8 mouse cellular contexts compared by ENCODE assay signal in genomic region chr11:4946947-4947812, GRCm38 (mm10). TPM values are rescaled to one million over a fixed set of nuclear protein-coding genes. Genes with fewer than 3 reads are reported as not detected.
DNase-seq lines count a peak whose midpoint lies in the region; ATAC-seq and TF ChIP-seq lines count a peak whose summit lies in the region.

No protein-coding gene starts in this region.

- H3K4me3 ChIP-seq in embryonic facial prominence, embryonic 11.5 days (ENCODE audit: low read depth, low read length) = peak overlapping the region; percentile 45
- peak overlapping the region; percentile 7 to 44; a peak in 3 of 4 replicates for H3K4me3 ChIP-seq in liver, embryonic 14.5 days (ENCODE audit: insufficient read depth in 1 of 2, low read depth in 2 of 2, low read length in 2 of 2)
- peak overlapping the region; percentile 50 for H3K4me3 ChIP-seq in neural tube, embryonic 11.5 days (ENCODE audit: low read depth, low read length)

- peak; percentile 82 for ATAC-seq in embryonic facial prominence, embryonic 11.5 days (replicated peaks; ENCODE audit: insufficient number of reproducible peaks, low FRiP score, low TSS enrichment, low read depth)
- peak; percentile 51; the same call in 1 of the 2 replicates for ATAC-seq in liver, embryonic 14.5 days (ENCODE audit: insufficient read depth)
- ATAC-seq in neural tube, embryonic 11.5 days (ENCODE audit: insufficient read depth, low FRiP score, low TSS enrichment) = peak; percentile 74

- under 1% methylated on average over 118 of the region's 120 CpGs for WGBS in embryonic facial prominence, embryonic 11.5 days
- under 1% methylated on average over 120 of the region's 120 CpGs for WGBS in large intestine, adult 2 months
- under 1% methylated on average over 117 of the region's 120 CpGs for WGBS in liver, embryonic 14.5 days (ENCODE audit: insufficient replicate concordance)
- under 1% methylated on average over 116 of the region's 120 CpGs for WGBS in neural tube, embryonic 11.5 days

- H3K9ac ChIP-seq in embryonic facial prominence, embryonic 11.5 days (replicated peaks; ENCODE audit: low read length) = peak overlapping the region; percentile 28
- no peak overlapping the region for H3K9ac ChIP-seq in liver, embryonic 14.5 days (replicated peaks)
- peak overlapping the region; percentile 49 for H3K9ac ChIP-seq in neural tube, embryonic 11.5 days (ENCODE audit: low read length)

- H3K36me3 ChIP-seq in embryonic facial prominence, embryonic 11.5 days (replicated peaks; ENCODE audit: control insufficient read depth, insufficient read depth, low read depth, low read length) = no peaks in the 10 kb centered on the region
- no peaks in the 10 kb centered on the region for H3K36me3 ChIP-seq in liver, embryonic 14.5 days (replicated peaks; ENCODE audit: control insufficient read depth, insufficient read depth, low read depth)
- no peaks in the 10 kb centered on the region for H3K36me3 ChIP-seq in neural tube, embryonic 11.5 days (ENCODE audit: control insufficient read depth, insufficient read depth, low read length)

- peaks cover 7% of the 10 kb centered on the region; the same call in 1 of the 2 replicates for H3K4me1 ChIP-seq in embryonic facial prominence, embryonic 11.5 days (ENCODE audit: control insufficient read depth, insufficient read depth, low read length)
- no peaks in the 10 kb centered on the region for H3K4me1 ChIP-seq in liver, embryonic 14.5 days (replicated peaks; ENCODE audit: control insufficient read depth in 2 of 2, insufficient read depth in 2 of 2, low read length in 1 of 2)
- peaks cover 12% of the 10 kb centered on the region for H3K4me1 ChIP-seq in neural tube, embryonic 11.5 days (ENCODE audit: control insufficient read depth, insufficient read depth, low read length)

- TF ChIP-seq EP300 in liver, embryonic 14.5 days (IDR thresholded peaks at IDR 0.05; ENCODE audit: low read depth) = no peak

- peaks cover 56% of the 10 kb centered on the region for H3K27me3 ChIP-seq in embryonic facial prominence, embryonic 11.5 days (ENCODE audit: control insufficient read depth, insufficient read depth, low read length)
- H3K27me3 ChIP-seq in liver, embryonic 14.5 days (ENCODE audit: control insufficient read depth, insufficient read depth, low read length) = peaks cover 61% of the 10 kb centered on the region
- peaks cover 65% of the 10 kb centered on the region for H3K27me3 ChIP-seq in neural tube, embryonic 11.5 days (ENCODE audit: control insufficient read depth, insufficient read depth, low read length)

- H3K27ac ChIP-seq in embryonic facial prominence, embryonic 11.5 days (replicated peaks; ENCODE audit: low read depth, low read length) = no peak overlapping the region
- no peak overlapping the region for H3K27ac ChIP-seq in liver, embryonic 14.5 days
- peak overlapping the region; percentile 53; the same call in 1 of the 2 replicates for H3K27ac ChIP-seq in neural tube, embryonic 11.5 days (ENCODE audit: low read depth, low read length)

- DNase-seq in ovary, adult 18-20 months (ENCODE audit: low spot score) = peak; percentile 15
- no peak for DNase-seq in ovary, postnatal 10 days (ENCODE audit: low spot score)
- peak; percentile 63 for DNase-seq in embryonic facial prominence, embryonic 11.5 days (ENCODE audit: low spot score)
- peak; percentile 36 for DNase-seq in heart, postnatal 10 days
- peak; percentile 11 for DNase-seq in large intestine, adult 2 months (ENCODE audit: low read depth, low spot score)
- no peak for DNase-seq in liver, embryonic 14.5 days (ENCODE audit: low read depth in 3 of 3, low spot score in 3 of 3)
- peak; percentile 78 for DNase-seq in neural tube, embryonic 11.5 days (ENCODE audit: low spot score)
- peak; percentile 90 for DNase-seq in telencephalon, adult 2 months (ENCODE audit: low read depth, low spot score)

- intact Hi-C loops in heart, postnatal 10 days (cut with DNase I) = loop anchor here (2.0 kb wide), 1 partner anchor 28 kb away; no protein-coding TSS in a partner anchor

- 0 out of 2 replicates have a peak, but pooled peaks have one; percentile 29 for TF ChIP-seq CTCF in liver, embryonic 14.5 days (IDR thresholded peaks at IDR 0.05; ENCODE audit: low read depth)

- H3K9me3 ChIP-seq in embryonic facial prominence, embryonic 11.5 days (replicated peaks; ENCODE audit: control insufficient read depth, low read length) = no peaks in the 10 kb centered on the region
- H3K9me3 ChIP-seq in liver, embryonic 14.5 days (ENCODE audit: control insufficient read depth, low read length) = no peaks in the 10 kb centered on the region
- no peaks in the 10 kb centered on the region for H3K9me3 ChIP-seq in neural tube, embryonic 11.5 days (ENCODE audit: control insufficient read depth, low read length)

- H3K4me2 ChIP-seq in embryonic facial prominence, embryonic 11.5 days (ENCODE audit: low read depth, low read length) = peak overlapping the region; percentile 87
- peak overlapping the region; percentile 57 for H3K4me2 ChIP-seq in liver, embryonic 14.5 days (ENCODE audit: low read depth)
- peak overlapping the region; percentile 79 for H3K4me2 ChIP-seq in neural tube, embryonic 11.5 days (ENCODE audit: low read depth)

RNA-seq across cellular contexts. Expression of gene Nefh, which starts 0.7 kb away (rescaled TPM):
- 0.42 and 0.53 TPM in 2 replicates for polyA plus RNA-seq in embryonic facial prominence, embryonic 11.5 days (2014; fragmentation: Nextera tagmentation; extraction: Ambion mirVana)
- total RNA-seq in heart, postnatal 10 days (2021) = under 1 TPM in 1 of 2 experiments, not detected in 1; 0.07 TPM
- polyA plus RNA-seq in large intestine, adult 2 months (2012; rRNA removed) = 0.12 and 0.24 TPM in 2 replicates
- 0.08 and 0.16 TPM in 2 replicates for polyA plus RNA-seq in liver, embryonic 14.5 days (2012; rRNA removed)
- polyA plus RNA-seq in liver, embryonic 14.5 days (2014; fragmentation: Nextera tagmentation; extraction: Ambion mirVana) = 0.22 and 0.29 TPM in 2 replicates
- polyA plus RNA-seq in neural tube, embryonic 11.5 days (2014; fragmentation: Nextera tagmentation; extraction: Ambion mirVana) = 1.4 and 1.9 TPM in 2 replicates

RNA-seq across cellular contexts. Expression of gene Ap1b1, which starts 39.4 kb away (rescaled TPM):
- polyA plus RNA-seq in embryonic facial prominence, embryonic 11.5 days (2014; fragmentation: Nextera tagmentation; extraction: Ambion mirVana) = 46.4 and 54.8 TPM in 2 replicates
- 10 to 100 TPM; 46.8 to 50.9 TPM for total RNA-seq in heart, postnatal 10 days (2021)
- 76.6 and 116 TPM in 2 replicates for polyA plus RNA-seq in large intestine, adult 2 months (2012; rRNA removed)
- polyA plus RNA-seq in liver, embryonic 14.5 days (2012; rRNA removed) = 54.1 and 58.8 TPM in 2 replicates
- 64.1 and 77.8 TPM in 2 replicates for polyA plus RNA-seq in liver, embryonic 14.5 days (2014; fragmentation: Nextera tagmentation; extraction: Ambion mirVana)
- 65.1 and 73.6 TPM in 2 replicates for polyA plus RNA-seq in neural tube, embryonic 11.5 days (2014; fragmentation: Nextera tagmentation; extraction: Ambion mirVana)

RNA-seq across cellular contexts. Expression of gene Thoc5, which starts 52.1 kb away (rescaled TPM):
- polyA plus RNA-seq in embryonic facial prominence, embryonic 11.5 days (2014; fragmentation: Nextera tagmentation; extraction: Ambion mirVana) = 55.0 and 56.1 TPM in 2 replicates
- total RNA-seq in heart, postnatal 10 days (2021) = 10 to 100 TPM; 19.7 to 21.5 TPM
- 22.3 and 24.6 TPM in 2 replicates for polyA plus RNA-seq in large intestine, adult 2 months (2012; rRNA removed)
- polyA plus RNA-seq in liver, embryonic 14.5 days (2012; rRNA removed) = 12.8 and 17.2 TPM in 2 replicates
- polyA plus RNA-seq in liver, embryonic 14.5 days (2014; fragmentation: Nextera tagmentation; extraction: Ambion mirVana) = 15.9 and 19.3 TPM in 2 replicates
- polyA plus RNA-seq in neural tube, embryonic 11.5 days (2014; fragmentation: Nextera tagmentation; extraction: Ambion mirVana) = 56.5 and 61.1 TPM in 2 replicates

Comparison
In these comparisons a context has a peak if more than half of its experiments do, and no peak if none do; other contexts are left out.
1. DNase-seq: peak in ovary, adult 18-20 months (single experiment), embryonic facial prominence, embryonic 11.5 days (single experiment), heart, postnatal 10 days (2 of 2), large intestine, adult 2 months (single experiment), neural tube, embryonic 11.5 days (single experiment) and telencephalon, adult 2 months (single experiment); none in ovary, postnatal 10 days (single experiment) and liver, embryonic 14.5 days (0 of 3).
2. Peak in every context shown above with its lines, with median percentiles within 50 percentile points of each other: ATAC-seq, H3K4me2 ChIP-seq and H3K4me3 ChIP-seq.